In genomic region chr17:32114486-32114885, GRCm38 (mm10) we compare ENCODE assay signal across 8 mouse cellular contexts. TPM values are rescaled to one million over a fixed set of nuclear protein-coding genes. Genes with fewer than 3 reads are reported as not detected.
DNase-seq lines count a peak whose midpoint lies in the region; ATAC-seq and TF ChIP-seq lines count a peak whose summit lies in the region.
"Not testable (repeated sequence)": the region's sequence is repeated elsewhere in the genome, so short reads cannot be mapped to it uniquely, and the experiment has no call there.

No protein-coding gene starts in this region.

- H3K4me2 ChIP-seq in forebrain, embryonic 15.5 days (replicated peaks), result peak overlapping the region; percentile 95
- peak overlapping the region; percentile 95 for H3K4me2 ChIP-seq in limb, embryonic 15.5 days
- H3K4me2 ChIP-seq in neural tube, embryonic 15.5 days, result peak overlapping the region; percentile 98

- H3K4me1 ChIP-seq in E14TG2a.4 (replicated peaks; ENCODE audit: low read depth, low read length), result peaks cover 64% of the 10 kb centered on the region
- peaks cover 62% of the 10 kb centered on the region for H3K4me1 ChIP-seq in embryonic facial prominence, embryonic 10.5 days
- peaks cover 37% of the 10 kb centered on the region for H3K4me1 ChIP-seq in forebrain, embryonic 15.5 days
- H3K4me1 ChIP-seq in hindbrain, embryonic 10.5 days (replicated peaks), result peaks cover 44% of the 10 kb centered on the region
- peaks cover 34% of the 10 kb centered on the region for H3K4me1 ChIP-seq in kidney, adult 2 months (ENCODE audit: control insufficient read depth, insufficient read depth, low read length)
- H3K4me1 ChIP-seq in limb, embryonic 15.5 days, result peaks cover 40% of the 10 kb centered on the region
- peaks cover 97% of the 10 kb centered on the region for H3K4me1 ChIP-seq in megakaryocyte, embryonic 14.5 days
- peaks cover 44% of the 10 kb centered on the region for H3K4me1 ChIP-seq in neural tube, embryonic 15.5 days

- peak overlapping the region; percentile 38; the same call in 1 of the 2 replicates for H3K9ac ChIP-seq in forebrain, embryonic 15.5 days (replicated peaks)
- H3K9ac ChIP-seq in limb, embryonic 15.5 days, result not testable (repeated sequence)
- H3K9ac ChIP-seq in neural tube, embryonic 15.5 days (replicated peaks), result peak overlapping the region; percentile 59

- 28% methylated on average over 5 of the region's 5 CpGs for WGBS in embryonic facial prominence, embryonic 10.5 days
- WGBS in forebrain, embryonic 15.5 days, result 70% methylated on average over 5 of the region's 5 CpGs
- WGBS in hindbrain, embryonic 10.5 days, result 58% methylated on average over 5 of the region's 5 CpGs
- 63% methylated on average over 5 of the region's 5 CpGs for WGBS in kidney, adult 2 months
- 44% methylated on average over 5 of the region's 5 CpGs for WGBS in limb, embryonic 15.5 days
- 46% methylated on average over 5 of the region's 5 CpGs for WGBS in neural tube, embryonic 15.5 days

- not testable (repeated sequence) for H3K27ac ChIP-seq in embryonic facial prominence, embryonic 10.5 days (replicated peaks); forebrain, embryonic 15.5 days (replicated peaks); limb, embryonic 15.5 days
- H3K27ac ChIP-seq in hindbrain, embryonic 10.5 days, result 0 out of 2 replicates have a peak overlapping the region, but pooled peaks have one; percentile 73
- H3K27ac ChIP-seq in kidney, adult 2 months (ENCODE audit: insufficient read depth, low read depth, low read length), result peak overlapping the region; percentile 92
- peak overlapping the region; percentile 77; the same call in 1 of the 2 replicates for H3K27ac ChIP-seq in neural tube, embryonic 15.5 days (replicated peaks)

- H3K4me3 ChIP-seq in E14TG2a.4 (replicated peaks; ENCODE audit: low read length), result peak overlapping the region; percentile 84
- H3K4me3 ChIP-seq in embryonic facial prominence, embryonic 10.5 days, result peak overlapping the region; percentile 68
- H3K4me3 ChIP-seq in forebrain, embryonic 15.5 days, result peak overlapping the region; percentile 48
- peak overlapping the region; percentile 63 for H3K4me3 ChIP-seq in hindbrain, embryonic 10.5 days
- H3K4me3 ChIP-seq in kidney, adult 2 months (ENCODE audit: insufficient read depth, low read depth, low read length), result peak overlapping the region; percentile 61
- H3K4me3 ChIP-seq in limb, embryonic 15.5 days, result peak overlapping the region; percentile 46; the same call in 1 of the 2 replicates
- H3K4me3 ChIP-seq in megakaryocyte, embryonic 14.5 days (replicated peaks), result peak overlapping the region; percentile 94
- peak overlapping the region; percentile 60 for H3K4me3 ChIP-seq in neural tube, embryonic 15.5 days (replicated peaks)

- not testable (repeated sequence) for H3K9me3 ChIP-seq in E14TG2a.4 (ENCODE audit: low read length); embryonic facial prominence, embryonic 10.5 days; forebrain, embryonic 15.5 days; hindbrain, embryonic 10.5 days; limb, embryonic 15.5 days; neural tube, embryonic 15.5 days (replicated peaks)
- peaks cover 12% of the 10 kb centered on the region for H3K9me3 ChIP-seq in megakaryocyte, embryonic 14.5 days

- DNase-seq in embryonic facial prominence, embryonic 10.5 days (ENCODE audit: low spot score); hindbrain, embryonic 10.5 days (ENCODE audit: low spot score): not testable (repeated sequence)
- DNase-seq in kidney, adult 2 months, result peak; percentile 60

- not testable (repeated sequence) for TF ChIP-seq POLR2A in kidney, adult 2 months (IDR thresholded peaks at IDR 0.05; ENCODE audit: low read depth, low read length)

- TF ChIP-seq CTCF in E14TG2a.4 (conservative IDR thresholded peaks at IDR 0.05; ENCODE audit: low read length); kidney, adult 2 months (conservative IDR thresholded peaks at IDR 0.05; ENCODE audit: insufficient read depth, insufficient read length, low read depth, low read length): not testable (repeated sequence)

- not testable (repeated sequence) for ATAC-seq in forebrain, embryonic 15.5 days (replicated peaks); limb, embryonic 15.5 days (ENCODE audit: insufficient number of reproducible peaks, low FRiP score, low TSS enrichment, low read depth); neural tube, embryonic 15.5 days (ENCODE audit: low FRiP score)

- H3K27me3 ChIP-seq in E14TG2a.4 (ENCODE audit: insufficient read depth, low read length), result peaks cover 40% of the 10 kb centered on the region
- peaks cover 56% of the 10 kb centered on the region for H3K27me3 ChIP-seq in embryonic facial prominence, embryonic 10.5 days (replicated peaks; ENCODE audit: low read depth, poor library complexity, severe bottlenecking)
- peaks cover 17% of the 10 kb centered on the region for H3K27me3 ChIP-seq in forebrain, embryonic 15.5 days
- H3K27me3 ChIP-seq in hindbrain, embryonic 10.5 days (ENCODE audit: insufficient read depth, poor library complexity, severe bottlenecking), result peaks cover 66% of the 10 kb centered on the region
- H3K27me3 ChIP-seq in kidney, adult 2 months (replicated peaks; ENCODE audit: control insufficient read depth, insufficient read depth, low read length); megakaryocyte, embryonic 14.5 days (replicated peaks); neural tube, embryonic 15.5 days (replicated peaks): not testable (repeated sequence)
- peaks cover 18% of the 10 kb centered on the region for H3K27me3 ChIP-seq in limb, embryonic 15.5 days

- peaks cover 15% of the 10 kb centered on the region; the same call in 1 of the 2 replicates for H3K36me3 ChIP-seq in E14TG2a.4 (ENCODE audit: insufficient read depth, low read length)
- not testable (repeated sequence) for H3K36me3 ChIP-seq in embryonic facial prominence, embryonic 10.5 days (replicated peaks); forebrain, embryonic 15.5 days; hindbrain, embryonic 10.5 days; kidney, adult 2 months (ENCODE audit: control insufficient read depth, insufficient read depth, low read length); limb, embryonic 15.5 days; neural tube, embryonic 15.5 days
- peaks cover 40% of the 10 kb centered on the region for H3K36me3 ChIP-seq in megakaryocyte, embryonic 14.5 days (replicated peaks; ENCODE audit: low read length)

RNA-seq across cellular contexts. Expression of gene Notch3, which starts 52.2 kb away (rescaled TPM):
- polyA plus RNA-seq in embryonic facial prominence, embryonic 10.5 days (2016; fragmentation: Nextera tagmentation; extraction: Ambion mirVana), result 23.7 and 24.5 TPM in 2 replicates
- polyA plus RNA-seq in forebrain, embryonic 15.5 days (2015; fragmentation: Nextera tagmentation; extraction: Ambion mirVana), result 5.6 and 5.8 TPM in 2 replicates
- polyA plus RNA-seq in hindbrain, embryonic 10.5 days (2016; fragmentation: Nextera tagmentation; extraction: Ambion mirVana), result 22.9 and 26.0 TPM in 2 replicates
- polyA plus RNA-seq in kidney, adult 2 months (2012; rRNA removed), result 12.0 and 16.9 TPM in 2 replicates
- 16.7 and 17.5 TPM in 2 replicates for polyA plus RNA-seq in limb, embryonic 15.5 days (2015; fragmentation: Nextera tagmentation; extraction: Ambion mirVana)
- polyA plus RNA-seq in megakaryocyte, embryonic 14.5 days (2012; ENCODE audit: insufficient read depth, low replicate concordance), result 0.23 and 1.4 TPM in 2 replicates
- polyA plus RNA-seq in neural tube, embryonic 15.5 days (2015; fragmentation: Nextera tagmentation; extraction: Ambion mirVana), result 6.1 and 9.2 TPM in 2 replicates
